In the genomic region with DNA sequence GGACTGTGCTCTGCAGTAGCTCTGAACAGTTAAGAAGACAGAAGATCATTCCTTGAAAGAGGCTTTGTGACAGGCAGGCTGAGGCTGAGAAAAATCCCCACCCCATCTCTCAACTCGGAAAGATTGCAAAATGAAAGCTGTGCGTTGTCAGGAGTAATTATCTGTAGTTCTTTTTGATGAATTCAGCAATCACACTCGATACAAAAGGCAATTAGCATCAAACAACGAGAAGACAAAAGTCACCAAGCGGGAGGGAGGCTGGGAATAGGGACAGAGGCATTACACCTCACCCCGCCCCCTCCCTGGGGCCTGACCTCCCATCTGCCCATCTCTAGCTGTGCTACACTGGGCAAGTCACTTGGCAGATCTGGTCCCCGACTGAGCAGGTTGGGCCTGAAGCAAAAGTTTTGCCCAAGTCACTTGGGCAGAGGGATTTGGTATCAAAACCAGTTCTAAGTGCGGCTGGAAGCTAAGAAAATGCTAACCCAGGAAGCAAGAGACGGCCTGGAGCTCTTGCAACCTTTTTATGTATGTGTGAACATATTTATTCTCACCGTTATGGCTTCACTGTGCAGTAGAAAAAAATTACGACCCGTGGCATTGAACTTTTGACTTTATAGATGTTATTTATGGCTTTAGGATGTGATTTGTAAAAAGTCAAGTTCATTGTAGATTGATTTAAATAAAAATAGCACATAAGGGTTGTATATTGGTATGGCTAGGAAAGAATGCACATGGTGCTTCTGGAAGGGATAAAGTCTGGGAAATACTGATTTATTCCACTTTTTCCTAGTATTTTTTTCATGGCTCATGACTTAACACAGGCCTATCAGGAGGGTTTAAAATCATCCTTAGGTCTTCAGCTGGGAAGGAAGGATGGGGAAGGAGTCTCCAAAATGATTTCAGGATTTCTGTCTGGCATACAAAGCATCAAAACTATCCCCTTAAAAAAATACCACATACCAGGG, we compare ENCODE assay signal across 21 mouse cellular contexts. TPM values are rescaled to one million over a fixed set of nuclear protein-coding genes. Genes with fewer than 3 reads are reported as not detected.
A peak's percentile ranks its signal among the peaks of the same experiment; 100 is the strongest.
DNase-seq lines count a peak whose midpoint lies in the region; ATAC-seq and TF ChIP-seq lines count a peak whose summit lies in the region.
"Had no signal": no experiment of that assay in that cellular context is flagged by ENCODE, and none has a peak within 500 bp of the region (broad histone marks: within the 10 kb centered on the region; RNA-seq: fewer than 3 reads in every experiment).

No protein-coding gene starts in this region.

- no peaks in the 10 kb centered on the region for H3K27me3 ChIP-seq in forebrain, embryonic 14.5 days (replicated peaks; ENCODE audit: control insufficient read depth, insufficient read depth, low read length)
- no peaks in the 10 kb centered on the region for H3K27me3 ChIP-seq in forebrain, embryonic 11.5 days (ENCODE audit: control insufficient read depth, insufficient read depth, low read length)
- no peaks in the 10 kb centered on the region for H3K27me3 ChIP-seq in midbrain, postnatal 0 days (ENCODE audit: insufficient read depth, low read length)
- H3K27me3 ChIP-seq: heart, embryonic 13.5 days; liver, embryonic 13.5 days; stomach, embryonic 15.5 days had no signal

- H3K27ac ChIP-seq in forebrain, embryonic 14.5 days (ENCODE audit: low read depth, low read length) = no peak overlapping the region
- H3K27ac ChIP-seq in forebrain, embryonic 11.5 days (ENCODE audit: low read depth, low read length) = no peak overlapping the region
- no peak overlapping the region for H3K27ac ChIP-seq in layer of hippocampus, adult 2 months
- no peak overlapping the region for H3K27ac ChIP-seq in midbrain, postnatal 0 days (ENCODE audit: low read depth, low read length)
- H3K27ac ChIP-seq: heart, embryonic 13.5 days; limb, embryonic 10.5 days; liver, embryonic 13.5 days; stomach, embryonic 15.5 days had no signal

- no peak for ATAC-seq in forebrain, embryonic 14.5 days
- ATAC-seq in forebrain, embryonic 11.5 days (replicated peaks; ENCODE audit: low FRiP score) = no peak
- no peak for ATAC-seq in midbrain, postnatal 0 days (ENCODE audit: low FRiP score)
- no peak for ATAC-seq in megakaryocyte progenitor cell, adult 5-6 weeks (replicated peaks; ENCODE audit: poor library complexity)
- ATAC-seq: intestine, embryonic 16.5 days had no signal

- H3K4me3 ChIP-seq in forebrain, embryonic 14.5 days (ENCODE audit: low read depth, low read length) = no peak overlapping the region
- no peak overlapping the region for H3K4me3 ChIP-seq in forebrain, embryonic 11.5 days (ENCODE audit: low read depth, low read length)
- peak overlapping the region; percentile 11; the same call in 1 of the 2 replicates for H3K4me3 ChIP-seq in layer of hippocampus, adult 2 months
- no peak overlapping the region for H3K4me3 ChIP-seq in midbrain, postnatal 0 days (ENCODE audit: low read depth, low read length)
- H3K4me3 ChIP-seq: heart, embryonic 13.5 days; limb, embryonic 10.5 days; liver, embryonic 13.5 days; stomach, embryonic 15.5 days had no signal

- no peaks in the 10 kb centered on the region for H3K9me3 ChIP-seq in forebrain, embryonic 14.5 days (replicated peaks; ENCODE audit: control insufficient read depth, low read length)
- no peaks in the 10 kb centered on the region for H3K9me3 ChIP-seq in forebrain, embryonic 11.5 days (ENCODE audit: control insufficient read depth, low read length)
- H3K9me3 ChIP-seq in midbrain, postnatal 0 days (ENCODE audit: low read length) = no peaks in the 10 kb centered on the region
- H3K9me3 ChIP-seq: heart, embryonic 13.5 days; limb, embryonic 10.5 days; liver, embryonic 13.5 days; stomach, embryonic 15.5 days had no signal

- H3K4me1 ChIP-seq in forebrain, embryonic 14.5 days (ENCODE audit: control insufficient read depth, insufficient read depth, low read length) = no peaks in the 10 kb centered on the region
- no peaks in the 10 kb centered on the region for H3K4me1 ChIP-seq in forebrain, embryonic 11.5 days (replicated peaks; ENCODE audit: control insufficient read depth, insufficient read depth, low read length)
- 0 out of 2 replicates have a peak, but pooled peaks cover 6% of the 10 kb centered on the region for H3K4me1 ChIP-seq in midbrain, postnatal 0 days (ENCODE audit: insufficient read depth, low read length)
- H3K4me1 ChIP-seq: heart, embryonic 13.5 days; liver, embryonic 13.5 days had no signal

- 38% methylated on average over 12 of the region's 12 CpGs for WGBS in forebrain, embryonic 14.5 days
- WGBS in forebrain, embryonic 11.5 days = 36% methylated on average over 12 of the region's 12 CpGs
- 43% methylated on average over 12 of the region's 12 CpGs for WGBS in midbrain, postnatal 0 days

- no peaks in the 10 kb centered on the region for H3K36me3 ChIP-seq in forebrain, embryonic 14.5 days (ENCODE audit: control insufficient read depth, insufficient read depth, low read length)
- H3K36me3 ChIP-seq in forebrain, embryonic 11.5 days (ENCODE audit: control insufficient read depth, insufficient read depth, low read length) = no peaks in the 10 kb centered on the region
- H3K36me3 ChIP-seq in midbrain, postnatal 0 days (ENCODE audit: insufficient read depth, low read length) = no peaks in the 10 kb centered on the region
- H3K36me3 ChIP-seq: heart, embryonic 13.5 days; limb, embryonic 10.5 days; liver, embryonic 13.5 days; stomach, embryonic 15.5 days had no signal

- TF ChIP-seq CTCF in layer of hippocampus, adult 2 months (conservative IDR thresholded peaks at IDR 0.05) = no peak
- TF ChIP-seq CTCF in midbrain, postnatal 0 days (IDR thresholded peaks at IDR 0.05) = no peak

- H3K4me2 ChIP-seq in forebrain, embryonic 14.5 days (ENCODE audit: low read length) = no peak overlapping the region
- H3K4me2 ChIP-seq in forebrain, embryonic 11.5 days (ENCODE audit: low read depth, low read length, severe bottlenecking) = no peak overlapping the region
- H3K4me2 ChIP-seq in midbrain, postnatal 0 days (ENCODE audit: low read depth, low read length, poor library complexity, severe bottlenecking) = no peak overlapping the region
- H3K4me2 ChIP-seq: heart, embryonic 13.5 days; liver, embryonic 13.5 days; stomach, embryonic 15.5 days had no signal

- DNase-seq in forebrain, embryonic 14.5 days (ENCODE audit: low spot score) = peak; percentile 28
- no peak for DNase-seq in forebrain, embryonic 11.5 days (ENCODE audit: low spot score)
- no peak for DNase-seq in layer of hippocampus, adult 2 months (ENCODE audit: low spot score in 2 of 2)
- no peak for DNase-seq in layer of hippocampus, adult 9-11 months
- DNase-seq in R1 (ENCODE audit: low read depth, low spot score) = peak; percentile 10
- no peak for DNase-seq in midbrain, postnatal 0 days (ENCODE audit: low spot score)
- DNase-seq in urinary bladder, postnatal 4 days (ENCODE audit: low spot score in 2 of 2) = no peak
- DNase-seq: adrenal gland, adult 2 months; cerebellum, adult 8-10 months; heart, postnatal 4 days; liver, embryonic 13.5 days; lung, postnatal 10 days; right cerebral cortex, adult 18-20 months; spleen, adult 18-20 months; thymus, postnatal 4 days had no signal

- no peak overlapping the region for H3K9ac ChIP-seq in forebrain, embryonic 14.5 days (ENCODE audit: low read length)
- H3K9ac ChIP-seq in forebrain, embryonic 11.5 days (ENCODE audit: low read length) = no peak overlapping the region
- H3K9ac ChIP-seq in midbrain, postnatal 0 days (replicated peaks; ENCODE audit: low read length, poor library complexity, severe bottlenecking) = 0 out of 2 replicates have a peak overlapping the region, but pooled peaks have one; percentile 5
- H3K9ac ChIP-seq: heart, embryonic 13.5 days; liver, embryonic 13.5 days; stomach, embryonic 15.5 days had no signal

RNA-seq across cellular contexts. Expression of gene Fam20a, which starts 29.8 kb away (rescaled TPM):
- 1.7 and 2.3 TPM in 2 replicates for polyA plus RNA-seq in forebrain, embryonic 14.5 days (2014; fragmentation: Nextera tagmentation; extraction: Ambion mirVana)
- 2.3 and 3.0 TPM in 2 replicates for polyA plus RNA-seq in forebrain, embryonic 11.5 days (2014; fragmentation: Nextera tagmentation; extraction: Ambion mirVana)
- 10 to 100 TPM; 13.6 to 16.1 TPM for total RNA-seq in layer of hippocampus, adult 2 months (2021)
- 8.9 and 10.4 TPM in 2 replicates for total RNA-seq in midbrain, postnatal 0 days (2014; rRNA removed)
- polyA plus RNA-seq in midbrain, postnatal 0 days (2015; fragmentation: Nextera tagmentation; extraction: Ambion mirVana) = 5.9 and 6.1 TPM in 2 replicates
- total RNA-seq in megakaryocyte progenitor cell, adult 5-6 weeks (2015) = not detected in 2 replicates
- total RNA-seq in megakaryocyte progenitor cell, adult 5-6 weeks (2017) = not detected in 2 replicates
- total RNA-seq: neutrophil, adult 5-6 weeks had no signal

Comparison
In these comparisons a context has a peak if more than half of its experiments do, and no peak if none do; other contexts are left out.
1. DNase-seq: peak in forebrain, embryonic 14.5 days (single experiment) and R1 (single experiment); none in forebrain, embryonic 11.5 days (single experiment), layer of hippocampus, adult 2 months (0 of 2), layer of hippocampus, adult 9-11 months (single experiment), midbrain, postnatal 0 days (single experiment) and urinary bladder, postnatal 4 days (0 of 2).